Mouse (Mus musculus): ENCODE results near the gene Ctnna2.

DNA sequence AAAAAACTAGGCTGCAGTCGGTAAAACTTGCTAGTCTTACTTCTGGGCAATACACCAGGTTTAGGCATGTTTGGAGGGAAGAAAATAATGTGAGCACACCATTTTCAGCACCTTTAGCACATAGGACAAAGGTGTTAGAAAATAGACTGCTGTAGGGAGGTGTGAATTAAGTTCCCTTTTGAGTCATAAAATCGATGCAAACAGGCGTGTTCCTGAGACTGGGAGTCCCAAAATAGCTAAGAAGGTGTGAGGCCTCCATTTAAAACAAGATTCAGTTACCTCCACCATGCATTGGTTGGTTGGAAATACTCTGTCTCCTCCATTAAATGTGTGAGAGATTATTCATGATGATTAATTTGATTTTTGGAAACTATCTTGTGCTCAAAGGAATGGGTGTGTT, 50.1 kb downstream of the Ctnna2 start:
- TF ChIP-seq GATA1 (IDR thresholded peaks at IDR 0.05; ENCODE audit: borderline replicate concordance, low read length) (no peak), FLI1 (IDR thresholded peaks at IDR 0.05; ENCODE audit: low read length) (no peak)
